Mouse (Mus musculus): Measurements from ENCODE around the gene E330034G19Rik.
"Not testable (repeated sequence)": the region's sequence is repeated elsewhere in the genome, so short reads cannot be mapped to it uniquely, and the experiment has no call there.

The E330034G19Rik gene

GRCm38 (mm10) chr14:24347007-24347406, 54.0 kb downstream of the E330034G19Rik start:
- DNase-seq (ENCODE audit: low read depth, low spot score), result not testable (repeated sequence)

- no peak for DNase-seq (ENCODE audit: low read depth, low spot score)
These were observed 65.4 kb downstream of the E330034G19Rik start for GRCm38 (mm10) chr14:24358295-24358951.
